Mouse (Mus musculus) myocyte (in vitro differentiated cells): ENCODE measurements around the gene Sec31b.

Source experiments
- MAX ChIP-seq: IDR thresholded peaks from one replicate; pipeline ENCODE4 v1.6.1; 2011; ENCODE audit warnings: low read depth, mild to moderate bottlenecking, control low read depth
- MYOG ChIP-seq, 3 experiments: IDR thresholded peaks; one replicate each; pipeline ENCODE4 v1.6.1; 2011; ENCODE audit warnings: control low read depth in 2 of 3, low read depth in 2 of 3, mild to moderate bottlenecking in 2 of 3; ENCODE audit not compliant: insufficient read length in 2 of 3, control insufficient read depth in 1 of 3, insufficient read depth in 1 of 3
- POLR2A ChIP-seq: IDR thresholded peaks from one replicate; pipeline ENCODE4 v1.6.1; 2011; ENCODE audit warnings: low read depth, mild to moderate bottlenecking, control low read depth, moderate library complexity; ENCODE audit not compliant: insufficient read length
- POLR2AphosphoS2 ChIP-seq: IDR thresholded peaks from one replicate; pipeline ENCODE4 v1.6.1; 2011; ENCODE audit warnings: low read depth, control low read depth; ENCODE audit not compliant: insufficient read length
- REST ChIP-seq: IDR thresholded peaks from one replicate; pipeline ENCODE4 v1.6.1; 2011; ENCODE audit warnings: mild to moderate bottlenecking, control low read depth, moderate library complexity; ENCODE audit not compliant: insufficient read depth, insufficient read length
- SRF ChIP-seq: IDR thresholded peaks from one replicate; pipeline ENCODE4 v1.6.1; 2011; ENCODE audit warnings: low read depth; ENCODE audit not compliant: control insufficient read depth, insufficient read length
- USF1 ChIP-seq: IDR thresholded peaks from one replicate; pipeline ENCODE4 v1.6.1; 2011; ENCODE audit warnings: low read depth, mild to moderate bottlenecking, control low read depth, moderate library complexity

- no peak for TF ChIP-seq POLR2A
- no peak for TF ChIP-seq REST
- no peak for TF ChIP-seq MYOG (IDR thresholded peaks at IDR 0.05; ENCODE audit: control insufficient read depth in 1 of 3, insufficient read depth in 1 of 3, insufficient read length in 2 of 3, low read depth in 2 of 3)
- TF ChIP-seq POLR2AphosphoS2: no peak
- TF ChIP-seq SRF: no peak
- TF ChIP-seq MAX: no peak
- no peak for TF ChIP-seq USF1
These were observed 20.0 kb downstream of the Sec31b start for GRCm38 (mm10) chr19:44525551-44526205.
